Mouse (Mus musculus): Measurements from ENCODE around the gene Fam78b. TPM values are rescaled to one million over a fixed set of nuclear protein-coding genes. Genes with fewer than 3 reads are reported as not detected.

Gene Fam78b
- polyA plus RNA-seq, 1 experiment from 2014 or later, result 0.45 TPM

GRCm38 (mm10) chr1:167054029-167054428 lies 52.8 kb downstream of the Fam78b start:
- WGBS, result 62% methylated on average over 7 of the region's 7 CpGs
- no peaks in the 10 kb centered on the region for H3K4me1 ChIP-seq (ENCODE audit: control insufficient read depth, insufficient read depth, low read length)
- no peak overlapping the region for H3K4me2 ChIP-seq (ENCODE audit: low read depth, low read length)
- H3K27ac ChIP-seq (ENCODE audit: low read length), result no peak overlapping the region
- H3K4me3 ChIP-seq (replicated peaks; ENCODE audit: low read length), result no peak overlapping the region
- H3K27me3 ChIP-seq (ENCODE audit: control insufficient read depth, insufficient read depth, low read length), result no peaks in the 10 kb centered on the region
- no peaks in the 10 kb centered on the region for H3K9me3 ChIP-seq (replicated peaks; ENCODE audit: control insufficient read depth, low read length)
- ATAC-seq (ENCODE audit: insufficient read depth, low FRiP score), result no peak
- H3K36me3 ChIP-seq (ENCODE audit: control insufficient read depth, insufficient read depth, low read length), result no peaks in the 10 kb centered on the region
- H3K9ac ChIP-seq (ENCODE audit: low read length), result no peak overlapping the region

DNA sequence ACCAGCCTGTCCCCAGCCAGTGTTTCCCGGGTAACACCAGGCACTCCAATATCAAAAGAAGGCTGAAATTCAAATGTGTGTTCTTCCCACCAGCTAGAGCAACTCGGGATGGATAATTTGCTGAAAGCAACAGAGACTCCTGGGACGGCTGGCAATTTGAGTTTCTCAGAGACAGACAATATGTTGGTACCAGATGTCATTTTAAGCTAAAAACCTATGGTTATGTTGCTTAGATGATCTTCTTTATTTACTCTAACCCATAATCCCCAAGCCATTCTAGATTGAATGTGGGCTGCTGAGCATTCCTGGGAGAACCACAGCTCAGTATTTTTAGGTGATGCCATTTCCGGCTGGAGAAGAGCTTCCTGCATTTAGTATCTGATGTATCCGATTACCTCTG lies 56.3 kb downstream of the Fam78b start:
- H3K4me3 ChIP-seq (replicated peaks; ENCODE audit: low read length), result no peak overlapping the region
- H3K27me3 ChIP-seq (ENCODE audit: control insufficient read depth, insufficient read depth, low read length), result no peaks in the 10 kb centered on the region
- 59% methylated on average over 5 of the region's 5 CpGs for WGBS
- ATAC-seq (ENCODE audit: insufficient read depth, low FRiP score), result no peak
- H3K4me1 ChIP-seq (ENCODE audit: control insufficient read depth, insufficient read depth, low read length), result no peaks in the 10 kb centered on the region
- no peak overlapping the region for H3K9ac ChIP-seq (ENCODE audit: low read length)
- no peaks in the 10 kb centered on the region for H3K36me3 ChIP-seq (ENCODE audit: control insufficient read depth, insufficient read depth, low read length)
- H3K9me3 ChIP-seq (replicated peaks; ENCODE audit: control insufficient read depth, low read length), result no peaks in the 10 kb centered on the region
- no peak overlapping the region for H3K27ac ChIP-seq (ENCODE audit: low read length)
- H3K4me2 ChIP-seq (ENCODE audit: low read depth, low read length), result no peak overlapping the region

- no peak for ATAC-seq (ENCODE audit: insufficient read depth, low FRiP score)
- 58% methylated on average over 9 of the region's 9 CpGs for WGBS
- H3K27ac ChIP-seq (ENCODE audit: low read length), result no peak overlapping the region
- H3K4me2 ChIP-seq (ENCODE audit: low read depth, low read length), result no peak overlapping the region
- no peaks in the 10 kb centered on the region for H3K9me3 ChIP-seq (replicated peaks; ENCODE audit: control insufficient read depth, low read length)
- H3K4me1 ChIP-seq (ENCODE audit: control insufficient read depth, insufficient read depth, low read length), result no peaks in the 10 kb centered on the region
- H3K9ac ChIP-seq (ENCODE audit: low read length), result no peak overlapping the region
- no peak overlapping the region for H3K4me3 ChIP-seq (replicated peaks; ENCODE audit: low read length)
- H3K27me3 ChIP-seq (ENCODE audit: control insufficient read depth, insufficient read depth, low read length), result no peaks in the 10 kb centered on the region
- no peaks in the 10 kb centered on the region for H3K36me3 ChIP-seq (ENCODE audit: control insufficient read depth, insufficient read depth, low read length)
These were observed 58.5 kb downstream of the Fam78b start for GRCm38 (mm10) chr1:167059550-167060285.

- Histone ChIP-seq H3K36me3 (ENCODE audit: control insufficient read depth, insufficient read depth, low read length) (no peaks in the 10 kb centered on the region), H3K4me3 (replicated peaks; ENCODE audit: low read length) (no peak overlapping the region), H3K4me2 (ENCODE audit: low read depth, low read length) (no peak overlapping the region), H3K27ac (ENCODE audit: low read length) (no peak overlapping the region), H3K9me3 (replicated peaks; ENCODE audit: control insufficient read depth, low read length) (no peaks in the 10 kb centered on the region), H3K4me1 (ENCODE audit: control insufficient read depth, insufficient read depth, low read length) (no peaks in the 10 kb centered on the region), H3K9ac (ENCODE audit: low read length) (no peak overlapping the region), H3K27me3 (ENCODE audit: control insufficient read depth, insufficient read depth, low read length) (no peaks in the 10 kb centered on the region)
- WGBS, result 46% methylated on average over 4 of the region's 4 CpGs
- ATAC-seq (ENCODE audit: insufficient read depth, low FRiP score), result no peak
These were observed 62.8 kb downstream of the Fam78b start for GRCm38 (mm10) chr1:167063971-167064370.

DNA sequence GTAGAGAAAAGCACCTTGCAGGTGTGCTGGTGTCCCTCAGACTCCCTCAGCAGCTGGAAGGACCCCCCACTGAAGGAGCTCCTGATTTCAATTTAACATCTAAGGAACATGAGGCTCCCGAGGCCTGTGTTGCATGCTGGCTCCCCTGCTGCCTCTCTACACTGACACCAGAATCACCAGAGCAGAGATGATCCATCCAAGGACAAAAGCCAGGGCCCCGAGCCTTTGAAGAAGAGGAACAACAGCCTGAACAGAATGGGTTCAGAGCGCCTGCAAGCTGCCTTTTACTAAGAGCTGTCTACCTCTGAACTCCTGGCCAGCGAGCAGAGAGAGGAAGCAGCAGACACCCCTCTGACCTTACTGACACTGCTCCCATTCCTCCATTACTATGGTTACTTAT lies 64.3 kb downstream of the Fam78b start:
- Histone ChIP-seq H3K4me2 (ENCODE audit: low read depth, low read length) (no peak overlapping the region), H3K9me3 (replicated peaks; ENCODE audit: control insufficient read depth, low read length) (no peaks in the 10 kb centered on the region), H3K36me3 (ENCODE audit: control insufficient read depth, insufficient read depth, low read length) (no peaks in the 10 kb centered on the region), H3K4me1 (ENCODE audit: control insufficient read depth, insufficient read depth, low read length) (no peaks in the 10 kb centered on the region), H3K27me3 (ENCODE audit: control insufficient read depth, insufficient read depth, low read length) (no peaks in the 10 kb centered on the region), H3K4me3 (replicated peaks; ENCODE audit: low read length) (no peak overlapping the region), H3K9ac (ENCODE audit: low read length) (no peak overlapping the region), H3K27ac (ENCODE audit: low read length) (no peak overlapping the region)
- WGBS, result 36% methylated on average over 4 of the region's 4 CpGs
- no peak for ATAC-seq (ENCODE audit: insufficient read depth, low FRiP score)

DNA sequence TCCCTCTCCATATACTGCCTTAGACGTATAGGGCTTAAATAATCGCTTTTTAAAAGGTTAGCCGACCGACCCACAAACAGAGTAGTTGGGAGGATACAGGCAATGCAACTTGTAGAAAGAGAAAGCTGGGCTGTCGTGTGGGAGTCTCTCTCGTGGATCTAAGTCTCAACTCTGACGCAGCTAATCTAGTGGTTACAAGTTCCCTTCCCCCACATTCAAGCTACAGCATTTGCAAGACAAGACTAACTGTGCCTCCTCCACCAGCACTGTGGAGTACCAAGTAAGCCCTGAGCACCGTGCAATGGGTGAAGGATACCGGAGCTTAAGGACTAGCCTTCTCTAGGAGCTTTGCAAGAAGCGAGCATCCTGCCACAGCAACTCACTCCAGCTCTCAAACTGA lies 64.8 kb downstream of the Fam78b start:
- Histone ChIP-seq H3K9me3 (replicated peaks; ENCODE audit: control insufficient read depth, low read length) (no peaks in the 10 kb centered on the region), H3K36me3 (ENCODE audit: control insufficient read depth, insufficient read depth, low read length) (no peaks in the 10 kb centered on the region), H3K27ac (ENCODE audit: low read length) (no peak overlapping the region), H3K4me3 (replicated peaks; ENCODE audit: low read length) (no peak overlapping the region), H3K4me1 (ENCODE audit: control insufficient read depth, insufficient read depth, low read length) (no peaks in the 10 kb centered on the region), H3K27me3 (ENCODE audit: control insufficient read depth, insufficient read depth, low read length) (no peaks in the 10 kb centered on the region), H3K9ac (ENCODE audit: low read length) (no peak overlapping the region), H3K4me2 (ENCODE audit: low read depth, low read length) (no peak overlapping the region)
- 66% methylated on average over 10 of the region's 10 CpGs for WGBS
- ATAC-seq (ENCODE audit: insufficient read depth, low FRiP score), result no peak

DNA sequence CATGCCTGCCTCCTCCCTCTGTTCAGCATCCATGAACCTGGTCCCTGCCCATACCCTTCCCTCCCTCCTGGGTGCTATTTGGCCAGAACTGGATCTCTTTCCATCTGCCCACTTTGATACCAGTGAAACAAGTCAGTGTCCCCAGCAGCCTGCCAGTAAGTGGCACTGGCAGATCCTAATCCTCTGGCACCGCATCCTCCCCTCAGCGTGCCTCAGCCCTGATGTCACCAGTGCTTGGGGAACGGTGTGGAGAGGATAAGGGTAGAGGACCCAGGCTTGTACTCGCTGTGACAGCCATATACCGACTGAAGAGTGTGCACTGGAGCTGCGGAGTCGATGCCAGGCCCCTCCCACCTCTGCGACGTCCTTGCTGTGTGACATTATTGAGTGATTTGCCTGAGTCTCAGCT lies 65.7 kb downstream of the Fam78b start:
- no peaks in the 10 kb centered on the region for H3K4me1 ChIP-seq (ENCODE audit: control insufficient read depth, insufficient read depth, low read length)
- WGBS, result 64% methylated on average over 9 of the region's 9 CpGs
- no peak overlapping the region for H3K4me2 ChIP-seq (ENCODE audit: low read depth, low read length)
- H3K4me3 ChIP-seq (replicated peaks; ENCODE audit: low read length), result no peak overlapping the region
- no peaks in the 10 kb centered on the region for H3K36me3 ChIP-seq (ENCODE audit: control insufficient read depth, insufficient read depth, low read length)
- H3K9ac ChIP-seq (ENCODE audit: low read length), result no peak overlapping the region
- H3K9me3 ChIP-seq (replicated peaks; ENCODE audit: control insufficient read depth, low read length), result no peaks in the 10 kb centered on the region
- ATAC-seq (ENCODE audit: insufficient read depth, low FRiP score), result no peak
- H3K27ac ChIP-seq (ENCODE audit: low read length), result no peak overlapping the region
- no peaks in the 10 kb centered on the region for H3K27me3 ChIP-seq (ENCODE audit: control insufficient read depth, insufficient read depth, low read length)

GRCm38 (mm10) chr1:167069741-167070140 lies 68.5 kb downstream of the Fam78b start:
- H3K36me3 ChIP-seq (ENCODE audit: control insufficient read depth, insufficient read depth, low read length), result no peaks in the 10 kb centered on the region
- H3K4me2 ChIP-seq (ENCODE audit: low read depth, low read length), result no peak overlapping the region
- no peak overlapping the region for H3K4me3 ChIP-seq (replicated peaks; ENCODE audit: low read length)
- no peaks in the 10 kb centered on the region for H3K4me1 ChIP-seq (ENCODE audit: control insufficient read depth, insufficient read depth, low read length)
- 62% methylated on average over 9 of the region's 9 CpGs for WGBS
- no peak overlapping the region for H3K27ac ChIP-seq (ENCODE audit: low read length)
- ATAC-seq (ENCODE audit: insufficient read depth, low FRiP score), result no peak
- no peak overlapping the region for H3K9ac ChIP-seq (ENCODE audit: low read length)
- H3K27me3 ChIP-seq (ENCODE audit: control insufficient read depth, insufficient read depth, low read length), result no peaks in the 10 kb centered on the region
- H3K9me3 ChIP-seq (replicated peaks; ENCODE audit: control insufficient read depth, low read length), result no peaks in the 10 kb centered on the region

DNA sequence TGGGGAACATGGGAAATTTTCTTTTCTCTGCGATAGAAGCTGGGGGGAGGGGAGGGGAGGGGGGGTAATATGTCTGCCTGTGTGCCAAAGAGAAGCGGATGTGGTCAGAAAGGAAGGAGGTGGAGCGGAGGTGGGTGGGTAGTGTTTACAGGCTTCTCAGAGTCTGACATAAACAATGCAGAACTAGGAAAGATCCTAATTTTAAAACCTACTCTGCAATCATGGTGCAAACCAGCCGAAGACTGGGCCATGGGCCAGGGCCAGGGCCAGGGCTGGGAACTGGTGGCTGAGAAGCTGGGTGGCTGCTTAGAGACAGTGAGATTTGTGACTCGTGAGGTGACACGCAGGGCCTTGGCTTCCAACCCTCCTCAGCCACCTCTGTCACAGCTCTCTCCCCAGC lies 69.1 kb downstream of the Fam78b start:
- no peak for ATAC-seq (ENCODE audit: insufficient read depth, low FRiP score)

More for the DNA sequence above, 69.1 kb downstream of the Fam78b start:
- no peak overlapping the region for H3K4me3 ChIP-seq (replicated peaks; ENCODE audit: low read length)
- no peaks in the 10 kb centered on the region for H3K27me3 ChIP-seq (ENCODE audit: control insufficient read depth, insufficient read depth, low read length)
- H3K4me2 ChIP-seq (ENCODE audit: low read depth, low read length), result no peak overlapping the region
- H3K9ac ChIP-seq (ENCODE audit: low read length), result no peak overlapping the region
- H3K27ac ChIP-seq (ENCODE audit: low read length), result no peak overlapping the region
- no peaks in the 10 kb centered on the region for H3K36me3 ChIP-seq (ENCODE audit: control insufficient read depth, insufficient read depth, low read length)
- no peaks in the 10 kb centered on the region for H3K9me3 ChIP-seq (replicated peaks; ENCODE audit: control insufficient read depth, low read length)
- 58% methylated on average over 6 of the region's 6 CpGs for WGBS
- no peaks in the 10 kb centered on the region for H3K4me1 ChIP-seq (ENCODE audit: control insufficient read depth, insufficient read depth, low read length)

Measured in stomach, embryonic 16.5 days (tissue).